Mouse (Mus musculus) ZHBTc4 (cell line): Measurements from ENCODE around the gene Gm6614.
A peak's percentile ranks its signal among the peaks of the same experiment; 100 is the strongest.
"Not testable (repeated sequence)": the region's sequence is repeated elsewhere in the genome, so short reads cannot be mapped to it uniquely, and the experiment has no call there.

Experiments
- DNase-seq: peaks from one replicate; pipeline ENCODE4 v3.0.0-alpha.2; 2011; ENCODE audit warnings: low read depth, low spot score

The Gm6614 gene

DNA sequence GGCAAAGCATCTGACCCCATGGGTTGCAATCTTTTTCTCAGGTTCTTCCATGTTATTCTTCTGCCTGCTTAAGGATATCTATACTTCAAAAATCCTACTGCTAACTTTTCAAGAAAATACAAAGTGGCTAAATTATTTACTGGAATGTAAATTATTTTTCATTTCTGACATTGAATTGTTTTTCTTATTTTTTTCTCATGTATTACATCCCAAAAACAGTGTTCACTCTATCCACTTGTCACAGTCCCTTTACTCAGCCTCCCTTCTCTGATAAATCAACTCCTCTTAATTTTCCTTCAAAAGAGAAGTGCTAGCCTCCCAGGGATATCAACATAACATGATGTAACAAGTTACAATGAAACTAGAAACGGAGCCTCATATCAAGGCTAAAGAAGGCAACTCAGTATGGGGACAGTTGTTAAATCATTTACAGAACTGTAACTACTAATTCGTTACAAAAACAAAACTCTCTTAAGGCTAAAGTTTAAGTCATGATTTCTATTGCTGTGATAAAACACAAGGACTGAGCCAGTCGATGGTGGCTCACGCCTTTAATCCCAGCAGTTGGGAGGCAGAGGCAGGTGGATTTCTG lies at the start of gene Gm6614:
Gene Gm6614 (minus strand): TSS at position 51 of the 592 bp plus-strand sequence.
- no peak for DNase-seq

DNA sequence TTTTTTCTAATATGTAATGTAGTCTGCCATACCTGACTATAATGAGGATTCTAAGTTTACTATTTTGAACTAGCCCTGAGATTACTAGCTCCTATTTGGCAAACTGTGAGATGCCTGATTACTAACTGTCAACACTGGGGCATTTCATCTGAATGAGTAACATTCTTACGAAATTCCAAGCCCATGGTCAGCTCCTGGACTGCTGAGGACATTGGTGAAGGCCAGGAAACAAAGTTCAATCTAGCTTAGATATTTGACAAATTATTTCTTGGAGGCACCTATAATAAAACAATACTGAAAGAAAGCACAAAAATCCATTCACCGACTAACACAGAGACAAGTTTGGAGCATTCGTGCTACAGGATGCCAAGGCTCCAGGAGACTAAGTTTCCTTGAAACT lies 47.1 kb upstream of the Gm6614 start:
- DNase-seq, result not testable (repeated sequence)

DNA sequence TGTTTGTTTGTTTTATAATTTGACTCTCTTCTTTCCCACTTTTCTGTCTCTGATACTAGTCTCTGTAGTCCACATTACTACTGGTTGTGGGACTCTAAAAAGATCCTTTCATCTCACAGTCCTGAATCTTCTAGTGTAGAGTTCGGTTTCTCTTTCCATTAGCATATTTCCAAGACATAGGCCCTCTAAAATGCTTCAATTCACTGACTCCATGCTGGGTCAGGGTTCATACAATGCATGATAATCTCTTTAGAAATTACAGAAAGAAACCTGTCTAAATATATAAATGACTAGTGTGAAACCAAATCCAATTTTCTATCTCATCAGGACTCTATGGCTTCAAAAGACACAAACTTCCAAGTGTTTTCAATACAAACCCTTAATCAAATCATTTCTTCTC lies 36.5 kb upstream of the Gm6614 start:
- no peak for DNase-seq

DNA sequence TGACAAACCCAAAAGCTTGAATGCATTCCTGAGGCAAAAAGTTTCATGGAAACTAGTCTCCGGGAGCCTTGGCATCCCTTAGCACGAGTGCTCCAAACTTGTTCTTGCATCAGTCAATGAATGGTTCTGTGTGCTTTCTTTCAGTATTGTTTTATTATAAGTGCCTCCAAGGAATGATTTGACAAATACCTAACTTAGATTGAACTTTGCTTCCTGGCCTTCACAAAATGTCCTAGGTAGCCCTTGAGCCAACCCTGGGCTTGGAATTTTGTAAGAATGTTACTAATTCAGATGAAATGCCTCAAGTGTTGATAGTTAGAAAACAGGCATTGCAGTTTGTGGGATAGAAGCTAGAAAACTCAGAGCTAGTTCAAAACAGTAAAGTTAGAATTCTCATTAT lies 34.5 kb upstream of the Gm6614 start:
- DNase-seq, result no peak

DNA sequence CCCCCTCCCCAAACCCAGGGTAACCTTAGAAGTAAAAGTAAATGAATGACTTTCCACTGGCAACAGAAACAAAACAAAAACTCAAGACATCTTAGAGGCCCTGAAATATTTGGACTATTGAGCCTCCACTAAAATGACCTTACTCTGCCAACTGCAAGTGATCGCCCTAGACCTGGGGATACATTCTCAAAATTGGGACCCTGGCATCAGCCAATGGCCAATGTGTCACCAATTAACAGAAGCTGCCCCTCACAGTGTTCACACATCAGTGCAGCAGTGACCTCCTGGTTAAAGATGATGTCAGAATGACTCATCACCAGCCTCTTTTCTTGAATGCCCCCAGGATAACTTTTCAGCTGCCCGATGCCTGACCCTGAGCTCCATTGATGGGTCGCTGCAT lies 30.7 kb upstream of the Gm6614 start:
- no peak for DNase-seq

DNA sequence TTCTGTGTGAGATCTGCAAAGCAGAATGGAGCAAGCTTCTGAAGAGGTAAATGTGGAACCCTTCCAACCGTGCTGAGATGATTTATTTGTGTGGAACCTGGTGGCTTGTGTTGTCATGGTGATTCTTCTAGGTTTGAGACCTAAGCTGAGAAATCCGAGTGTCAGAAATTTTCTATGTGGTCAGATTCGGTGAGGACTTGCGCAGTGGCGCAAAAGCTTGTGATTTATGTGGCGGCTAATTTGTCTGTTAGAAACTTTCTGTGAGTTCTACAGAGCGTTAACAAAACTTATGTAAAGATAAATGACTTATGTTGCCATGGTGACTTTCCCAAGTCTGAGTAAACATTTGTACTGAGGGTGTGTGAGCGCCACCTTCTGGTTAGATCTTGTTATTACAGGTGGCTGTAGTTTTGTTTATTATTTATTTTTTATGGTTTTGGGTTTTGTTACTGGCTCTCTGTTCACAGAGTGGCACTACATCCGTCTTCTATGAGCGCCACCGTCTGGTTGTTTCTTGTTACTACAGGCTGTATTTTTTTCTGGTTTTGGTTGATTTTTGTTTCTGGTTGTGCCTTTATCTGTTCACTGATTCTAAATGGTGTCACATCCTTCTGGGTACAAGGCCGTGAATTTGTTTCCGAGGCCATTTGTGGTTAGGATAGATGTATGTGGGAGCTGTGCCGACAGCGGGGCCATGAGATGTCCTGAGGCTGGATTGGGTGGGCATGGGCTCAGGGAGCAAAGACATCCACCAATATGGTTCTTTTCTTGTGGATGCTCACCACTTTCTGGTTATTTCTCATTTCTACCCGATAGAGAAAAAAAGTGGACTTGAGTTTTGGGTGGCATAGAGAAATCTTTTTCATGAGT lies 29.3 kb upstream of the Gm6614 start:
- DNase-seq, result peak; percentile 72

DNA sequence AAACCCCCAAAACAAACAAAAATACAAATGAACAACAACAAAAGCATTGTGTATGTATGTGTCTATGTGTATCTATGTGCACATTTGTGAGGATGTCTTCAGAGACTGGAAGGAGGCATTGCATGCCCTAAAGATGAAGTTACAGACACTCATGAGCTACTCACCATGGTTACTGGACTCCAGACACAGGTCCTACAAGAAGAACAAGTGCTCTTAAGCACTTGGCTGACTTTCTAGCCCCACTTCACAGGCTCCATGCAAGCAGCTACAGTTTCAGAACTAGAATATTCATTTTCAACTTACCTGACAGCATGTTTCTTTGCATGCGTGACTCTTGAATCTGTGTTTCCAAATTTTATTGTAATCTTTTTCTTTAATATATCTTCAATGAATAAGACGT lies 24.6 kb upstream of the Gm6614 start:
- no peak for DNase-seq

DNA sequence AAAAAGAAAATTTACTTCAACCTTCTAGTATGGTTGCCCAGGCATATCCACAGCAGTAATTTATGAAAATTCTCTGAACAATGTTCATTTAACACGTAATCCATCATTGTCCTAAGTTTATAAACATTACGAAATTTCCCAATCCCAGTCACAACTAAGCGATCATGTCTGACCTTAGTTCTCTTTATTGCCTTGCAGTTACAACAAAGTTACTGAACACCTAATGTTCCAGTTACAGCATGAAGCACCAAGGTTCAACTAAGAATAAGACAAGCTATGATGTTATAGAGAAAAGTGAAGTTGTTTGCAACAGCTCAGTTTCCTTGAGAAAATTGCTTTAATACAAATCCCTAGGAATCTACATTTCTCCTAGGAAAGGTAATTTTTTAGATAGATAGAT lies 10.5 kb upstream of the Gm6614 start:
- no peak for DNase-seq

DNA sequence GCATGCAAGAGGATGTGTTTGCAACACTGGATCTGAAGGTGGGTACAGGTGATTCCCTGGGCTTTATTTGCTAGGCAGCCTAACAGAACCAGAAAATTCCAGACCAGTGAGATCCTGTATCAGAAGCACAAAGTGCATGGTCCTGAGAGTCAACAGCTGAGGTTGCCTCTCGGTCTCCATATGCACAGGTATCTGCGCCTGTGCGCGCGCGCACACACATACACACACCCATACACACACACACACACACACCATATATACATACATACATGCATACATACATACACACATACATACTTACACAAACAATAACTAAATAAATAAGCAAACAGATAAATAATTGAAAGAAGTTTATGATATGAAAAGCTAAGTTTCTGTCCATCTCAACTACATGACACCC lies 24.4 kb downstream of the Gm6614 start:
- no peak for DNase-seq

DNA sequence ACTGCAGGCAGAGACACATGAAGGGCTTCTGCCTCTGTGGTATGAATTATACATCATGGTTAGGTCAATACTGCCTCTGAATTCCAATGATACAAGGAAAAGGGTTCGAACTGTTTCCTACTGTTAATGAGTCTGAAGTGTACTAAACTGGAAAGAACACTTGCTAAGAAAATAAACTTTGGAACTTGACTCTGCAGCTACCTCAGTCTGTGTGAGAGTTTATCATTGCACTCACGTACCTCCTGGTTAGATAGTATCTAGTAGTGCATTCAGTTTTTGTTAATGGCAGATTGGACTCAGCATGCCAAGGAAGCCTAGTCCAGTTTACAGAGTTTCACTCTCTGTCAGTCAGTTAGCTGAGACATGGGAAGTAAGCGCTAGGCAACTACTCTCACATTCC lies 26.6 kb downstream of the Gm6614 start:
- DNase-seq, result no peak

DNA sequence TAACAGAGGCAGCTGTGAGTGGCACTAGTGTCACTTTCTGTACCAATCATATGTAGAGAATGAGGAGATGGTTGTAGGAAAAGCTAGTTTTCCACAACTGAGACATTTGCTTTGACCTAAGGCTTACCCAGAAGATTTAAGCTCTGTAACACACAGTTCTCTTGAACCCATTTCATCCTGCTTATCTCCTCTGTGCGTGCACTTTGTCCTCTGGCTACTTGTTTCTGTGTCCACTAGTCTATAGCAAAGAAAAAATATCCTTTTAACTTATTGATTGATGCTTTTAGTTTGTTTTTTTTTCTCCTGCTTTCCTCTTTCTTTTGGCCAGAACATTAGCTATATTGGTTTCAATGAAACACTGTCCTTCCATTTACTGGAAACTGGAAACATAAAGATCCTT lies 48.8 kb downstream of the Gm6614 start:
- DNase-seq, result no peak

DNA sequence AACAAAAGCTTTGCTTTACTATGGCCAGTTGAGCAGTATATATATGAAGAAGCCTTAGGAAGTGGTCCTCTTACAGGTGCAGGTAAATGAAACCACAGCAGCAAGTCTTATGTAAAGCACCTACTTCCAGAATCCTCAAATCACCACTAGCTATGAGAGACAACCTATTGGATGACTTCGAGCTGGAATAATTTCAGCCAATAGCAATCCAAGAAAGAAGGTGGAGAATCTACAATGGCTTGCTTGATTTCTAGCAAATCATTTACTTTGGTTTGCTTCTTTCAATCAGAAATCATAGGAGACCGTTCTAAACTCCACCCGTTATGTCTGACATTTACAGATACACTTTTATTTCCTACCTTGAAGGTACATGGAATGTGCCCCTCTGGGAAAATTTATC lies 49.4 kb downstream of the Gm6614 start:
- no peak for DNase-seq

DNA sequence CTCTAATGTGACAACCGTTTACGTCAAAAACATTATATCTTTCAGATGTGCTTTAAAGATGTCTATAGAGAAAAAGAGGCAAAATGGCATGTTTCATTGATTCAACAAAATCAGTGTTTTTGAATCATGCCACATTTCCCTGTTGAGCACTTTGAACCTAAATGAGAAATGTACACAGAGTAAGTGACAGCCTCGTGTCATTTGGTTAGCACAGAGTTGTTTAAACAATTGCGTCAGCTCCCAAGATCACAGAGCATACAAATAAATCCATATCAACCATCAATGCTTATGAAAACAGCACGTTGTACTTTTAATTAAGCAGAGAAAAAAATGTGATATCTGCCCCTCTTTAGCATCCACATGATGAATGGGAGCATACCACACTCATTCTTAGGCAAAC lies 50.7 kb downstream of the Gm6614 start:
- no peak for DNase-seq

DNA sequence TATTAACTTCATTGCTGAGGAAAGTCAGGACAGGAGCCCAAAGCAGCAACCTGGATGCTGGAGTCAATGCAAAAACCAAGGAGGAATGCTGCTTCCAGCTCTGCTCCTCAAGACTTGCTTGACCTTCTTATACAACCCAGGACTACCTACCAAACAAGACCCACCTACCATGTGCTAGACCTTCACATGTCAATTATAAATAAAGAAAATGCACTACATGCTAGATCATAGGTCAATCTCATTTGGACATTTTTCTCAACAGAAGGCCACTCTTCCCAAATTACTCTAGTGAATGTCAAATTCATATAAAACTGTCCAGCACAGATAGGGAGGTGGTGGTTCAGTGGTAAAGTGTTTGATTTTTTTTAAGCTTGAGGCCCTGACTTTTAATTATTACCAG lies 64.4 kb downstream of the Gm6614 start, which contains the start of gene Slco1a1:
Gene Slco1a1 (minus strand): TSS at position 101 of the 400 bp plus-strand sequence.
- no peak for DNase-seq

DNA sequence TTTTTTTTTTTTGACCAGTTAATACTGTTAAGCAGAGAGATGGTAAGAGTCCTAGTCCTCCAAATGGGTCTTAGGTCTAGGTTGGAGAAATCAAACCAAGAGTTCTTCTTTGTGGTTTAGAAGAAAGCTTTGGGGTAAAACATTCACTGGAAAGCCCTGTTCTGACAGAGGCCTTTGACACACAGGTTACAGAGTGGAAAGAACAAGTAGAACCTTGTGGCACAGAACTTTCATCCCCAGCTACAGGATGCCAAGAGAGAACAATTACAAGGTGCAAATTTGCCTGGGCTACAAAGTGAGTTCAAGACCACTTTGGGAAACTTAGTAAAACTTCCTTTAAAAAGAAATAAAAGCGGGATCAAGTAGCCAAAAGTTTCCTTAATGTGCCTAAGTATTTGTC lies 70.8 kb downstream of the Gm6614 start:
- no peak for DNase-seq
